Mouse (Mus musculus): ENCODE measurements around the gene Rhno1.

The Rhno1 gene

DNA sequence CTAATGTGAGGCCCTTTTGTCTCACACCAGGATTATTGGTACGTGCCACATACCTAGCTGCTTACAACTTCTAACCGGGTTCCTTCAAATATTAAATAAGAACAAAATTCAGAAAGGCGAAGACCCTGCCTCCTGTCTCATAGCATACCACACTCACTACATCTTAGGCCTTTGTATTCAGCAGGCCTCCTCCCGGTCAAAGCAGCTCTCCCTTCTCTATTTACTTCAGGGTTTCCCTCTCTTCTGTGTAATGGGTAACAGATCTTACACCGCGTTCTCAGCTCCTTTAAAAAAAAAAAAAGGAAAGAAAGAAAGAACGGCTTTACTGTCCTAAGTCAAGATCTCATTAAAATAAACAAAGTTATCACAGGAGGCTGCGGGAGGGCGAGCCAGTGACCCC lies 810 bp downstream of the Rhno1 start:
- DNase-seq, result no peak

DNA sequence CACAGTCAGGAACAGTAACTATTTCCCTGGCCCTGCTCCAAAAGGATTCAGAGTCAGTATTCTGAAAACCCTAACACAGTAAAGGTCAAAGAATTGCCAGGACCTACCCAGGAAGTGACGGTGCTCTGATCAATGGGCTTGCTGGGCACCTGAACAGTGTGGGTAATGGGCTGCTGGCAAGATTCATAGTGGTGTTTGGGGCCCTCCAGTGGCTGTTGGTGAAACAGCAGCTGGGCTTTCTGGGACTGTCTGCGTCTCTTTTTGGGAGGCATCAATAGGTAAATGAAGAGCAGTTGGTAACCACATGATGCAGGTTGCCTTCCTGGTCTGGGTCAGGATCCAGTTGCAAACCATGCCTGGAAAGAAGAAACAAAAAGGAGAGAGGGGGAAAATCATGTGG lies 3.7 kb downstream of the Rhno1 start:
- DNase-seq, result peak; percentile 73

DNA sequence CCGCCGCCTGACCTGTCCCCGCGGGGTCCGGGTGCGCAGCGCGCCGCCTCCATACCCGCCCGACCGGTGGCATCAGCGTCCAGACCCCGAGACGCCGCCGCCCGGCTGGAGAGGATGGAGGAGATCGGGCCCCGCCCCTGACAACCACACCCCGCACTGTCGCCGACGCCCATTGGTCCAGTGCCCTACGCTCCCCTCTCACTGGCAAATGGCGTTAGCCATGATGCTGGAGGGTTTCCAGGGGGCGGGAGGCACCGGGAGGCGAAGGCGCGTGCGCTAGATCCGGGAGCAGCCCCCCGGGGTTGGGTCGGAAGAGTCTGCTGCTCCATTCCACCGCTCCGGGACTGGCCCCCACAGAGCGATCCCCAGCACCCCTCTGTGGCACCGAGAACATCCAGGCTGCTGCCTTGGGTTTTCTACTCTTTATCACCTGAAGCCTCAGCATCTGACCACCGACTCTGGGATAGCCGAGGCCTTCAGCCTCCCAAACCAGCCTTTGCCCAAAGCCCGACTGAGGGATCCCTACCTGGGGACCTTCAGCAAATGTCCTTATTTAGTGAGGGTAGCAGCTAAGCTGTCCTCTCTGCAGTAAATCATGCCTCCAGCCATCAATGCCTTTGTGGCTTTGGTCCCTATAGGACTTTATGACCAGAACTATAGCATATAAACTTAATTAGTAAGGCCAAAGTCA lies 6.8 kb downstream of the Rhno1 start, which contains the start of gene Tulp3:
Gene Tulp3, minus strand, starts transcription at position 126 of the 691 bp plus-strand sequence.
- peak; percentile 99 for DNase-seq

DNA sequence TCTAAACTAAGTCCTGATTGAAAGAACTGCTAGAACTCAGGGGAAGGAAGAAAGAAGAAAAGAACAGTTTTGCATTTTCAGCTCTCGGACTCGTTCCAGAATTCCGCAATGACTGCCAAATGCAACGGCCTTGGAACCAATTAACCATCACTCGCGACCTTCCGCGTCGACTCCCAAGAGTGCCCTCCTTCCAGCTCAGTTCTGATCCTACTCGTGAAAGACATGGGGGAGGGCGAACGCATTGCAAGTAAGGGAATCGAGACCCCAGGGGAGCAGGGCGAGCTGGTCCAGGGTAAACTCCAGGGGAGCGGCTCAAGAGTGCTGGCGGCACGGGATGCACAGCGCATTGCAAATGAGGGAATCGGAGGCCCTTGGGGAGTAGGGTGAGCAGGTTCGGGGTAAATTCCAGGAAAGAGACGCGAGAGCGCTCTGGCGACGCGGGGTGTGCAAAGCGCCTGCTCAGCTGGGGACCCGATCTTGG lies 7.5 kb downstream of the Rhno1 start:
- no peak for DNase-seq

DNA sequence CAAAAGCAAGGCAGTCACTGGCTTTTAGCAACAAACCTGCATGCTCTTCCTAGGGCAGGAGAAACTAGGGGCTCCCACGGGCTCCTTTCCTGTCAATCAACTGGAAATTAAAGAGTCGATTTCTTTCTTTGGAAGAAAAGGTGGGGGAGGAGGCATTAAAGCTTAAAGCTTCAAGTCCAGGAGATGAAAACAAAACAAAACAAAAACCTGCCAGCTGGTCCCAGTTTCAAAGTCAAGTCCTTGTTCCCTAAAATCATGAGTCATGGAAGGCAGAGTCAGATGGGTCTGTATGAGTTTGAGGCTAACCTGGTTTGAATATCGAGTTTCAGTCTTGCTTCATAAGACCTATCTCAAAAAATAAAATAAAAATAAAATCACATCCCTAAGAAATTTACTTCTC lies 8.6 kb downstream of the Rhno1 start:
- no peak for DNase-seq

DNA sequence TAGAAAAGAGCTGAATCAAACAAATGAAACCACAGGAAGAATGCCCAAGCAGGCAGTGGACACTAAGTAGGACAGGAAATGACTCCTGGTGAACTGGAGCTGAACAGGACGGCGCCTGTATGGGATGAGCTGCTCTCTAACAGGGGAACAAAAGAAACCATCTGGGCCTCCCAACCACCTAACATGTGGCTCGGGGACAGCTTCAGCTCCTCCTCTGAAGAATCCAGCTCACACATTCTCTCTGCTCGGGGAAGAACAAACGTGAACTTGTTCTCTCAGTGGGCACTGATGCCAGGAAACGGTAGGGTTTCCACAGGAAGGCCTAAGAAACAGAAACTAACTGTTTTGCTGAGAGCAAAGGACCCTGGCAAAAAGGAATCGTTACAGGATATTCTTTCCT lies 13.0 kb downstream of the Rhno1 start:
- no peak for DNase-seq

DNA sequence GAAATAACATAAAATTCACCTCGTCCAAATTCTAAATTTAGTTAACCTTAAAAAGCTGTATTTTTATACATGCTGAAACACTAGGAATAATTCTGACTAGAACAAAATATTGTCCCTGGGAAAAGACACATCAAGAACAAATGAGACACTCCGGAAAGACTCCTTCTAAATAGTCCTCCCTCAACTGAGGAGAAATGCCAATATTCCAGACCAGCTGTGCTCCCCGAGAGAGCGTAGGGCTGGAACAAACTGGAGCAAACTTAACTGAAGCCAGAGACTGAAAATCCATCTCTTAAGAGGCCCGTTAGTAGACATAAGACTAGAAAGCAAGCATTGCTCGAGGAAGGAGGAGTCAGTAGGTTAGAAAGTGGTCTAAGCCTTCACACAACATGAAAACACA lies 15.9 kb downstream of the Rhno1 start:
- no peak for DNase-seq

DNA sequence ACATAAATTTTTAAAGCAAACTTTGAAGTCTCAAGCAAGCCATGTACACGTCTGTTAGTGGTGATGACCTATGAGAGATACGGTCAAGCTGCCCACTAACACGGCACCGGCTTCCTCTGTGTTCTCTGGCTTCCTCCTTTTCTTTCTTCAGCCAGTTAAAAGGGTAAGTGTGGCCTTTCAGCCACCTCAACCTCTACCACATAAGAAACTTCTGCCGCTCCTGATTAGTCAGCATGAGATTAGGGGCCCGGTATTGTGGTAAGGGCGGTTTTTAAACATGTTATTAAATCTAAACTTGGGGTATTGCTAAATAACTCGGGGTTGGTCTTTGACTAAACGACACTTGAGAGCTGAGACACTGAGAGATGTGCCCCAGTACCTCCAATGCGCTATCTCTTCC lies 17.1 kb downstream of the Rhno1 start:
- DNase-seq, result no peak

DNA sequence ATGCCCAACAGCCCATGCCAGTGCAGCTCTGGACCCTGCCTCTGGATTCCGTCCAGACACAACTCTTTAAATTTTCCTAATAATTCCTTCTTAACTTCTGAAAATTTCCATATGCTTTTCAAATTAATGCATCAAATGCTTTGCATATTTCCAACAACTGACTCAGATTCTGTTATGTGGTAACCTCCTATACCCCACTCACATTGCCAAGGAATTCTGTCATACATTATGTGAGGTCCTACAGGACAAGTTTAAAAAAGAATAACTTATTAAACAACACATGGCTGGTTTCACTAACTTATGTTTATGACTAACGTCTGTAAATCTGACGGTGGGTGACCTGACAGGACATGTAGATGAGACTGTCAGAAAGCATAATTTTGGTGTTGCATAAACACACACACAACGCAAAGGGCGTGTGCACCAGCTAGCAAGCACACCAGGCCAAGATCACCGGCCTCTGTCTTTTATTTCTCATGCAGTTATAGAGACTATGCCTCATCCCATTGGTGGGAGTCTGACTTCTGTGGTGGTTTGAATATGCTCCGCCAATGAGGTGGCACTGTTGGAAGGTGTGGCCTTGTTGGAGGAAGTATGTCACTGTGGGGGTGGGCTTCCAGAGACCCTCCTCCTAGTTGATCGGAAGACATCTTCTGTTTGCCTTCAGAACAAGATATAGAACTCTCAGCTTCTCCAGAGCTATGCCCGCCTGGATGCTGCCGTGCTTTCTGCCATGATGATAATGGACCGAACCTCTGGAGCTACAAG lies 20.6 kb downstream of the Rhno1 start:
- no peak for DNase-seq

DNA sequence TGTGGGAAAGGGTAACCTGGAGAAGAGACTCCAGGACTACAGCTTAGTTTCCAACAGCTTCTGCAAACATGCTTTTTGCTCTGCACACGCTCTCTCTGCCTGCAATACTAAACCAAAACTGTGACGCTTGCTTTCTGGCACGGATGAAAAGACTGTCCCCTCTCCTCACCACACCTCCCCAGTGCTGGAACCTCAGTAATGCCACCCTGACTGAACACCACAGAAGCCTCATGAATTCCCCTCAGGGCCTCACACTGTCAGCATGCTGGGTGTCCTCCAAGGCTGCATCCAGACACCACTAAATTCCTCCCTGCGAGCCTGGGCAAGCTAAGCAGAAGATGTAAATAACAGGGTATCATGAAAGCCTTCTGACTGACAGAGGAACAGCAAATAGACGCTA lies 23.8 kb downstream of the Rhno1 start:
- DNase-seq, result no peak

DNA sequence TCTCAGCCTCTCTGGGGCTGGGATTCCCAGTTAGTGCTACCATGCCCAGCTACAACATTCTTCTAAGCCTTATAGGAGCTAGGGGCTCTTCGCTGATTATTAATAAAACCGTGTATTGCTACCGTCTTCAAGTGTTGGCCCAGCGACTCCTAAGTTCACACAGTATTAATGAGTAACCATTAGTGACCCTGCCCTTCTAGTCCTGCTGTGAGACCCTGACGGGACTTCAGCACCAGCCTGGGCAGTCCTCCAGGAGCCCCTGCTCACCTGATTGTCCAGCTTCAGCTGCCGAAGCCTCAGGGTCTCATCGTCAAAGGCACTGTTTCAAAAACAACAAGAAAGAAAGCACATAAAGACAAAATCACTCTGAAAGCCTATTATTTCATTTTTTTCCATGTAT lies 25.2 kb downstream of the Rhno1 start:
- DNase-seq, result no peak

DNA sequence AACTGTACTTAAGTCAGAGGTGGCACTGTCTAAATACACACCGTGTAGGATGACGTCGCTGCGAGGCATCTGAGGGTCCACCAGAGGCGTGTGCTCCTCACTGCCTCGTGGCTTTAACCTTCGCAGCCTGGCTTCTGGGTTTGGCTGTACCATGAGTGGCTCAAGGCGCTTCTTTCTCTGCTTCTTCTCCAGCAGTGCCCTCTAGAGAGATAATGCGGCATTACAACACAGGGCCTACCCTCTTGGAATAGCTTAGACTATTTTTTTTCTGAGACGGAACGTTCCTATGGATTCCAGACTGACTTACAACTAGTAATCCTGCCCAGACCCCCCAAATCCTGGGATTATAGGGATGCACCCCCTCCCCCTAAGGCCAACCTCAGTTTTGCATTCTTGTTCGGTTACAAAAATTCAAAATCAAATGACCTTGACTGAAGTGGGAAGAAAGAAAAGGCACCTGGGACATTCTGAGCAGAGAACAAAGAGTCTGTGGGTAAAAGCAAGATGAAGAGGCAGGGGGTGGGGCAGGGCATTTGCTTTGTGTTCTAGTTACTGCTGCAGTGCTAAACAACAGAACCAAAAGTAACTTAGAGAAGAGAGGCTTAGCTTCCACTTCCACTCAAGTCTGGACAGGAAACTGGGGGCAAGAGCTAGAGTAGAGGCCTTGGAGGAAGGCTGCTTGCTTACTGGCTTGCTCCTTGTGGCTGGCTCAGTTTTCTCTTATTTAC lies 28.1 kb downstream of the Rhno1 start:
- peak; percentile 80 for DNase-seq

DNA sequence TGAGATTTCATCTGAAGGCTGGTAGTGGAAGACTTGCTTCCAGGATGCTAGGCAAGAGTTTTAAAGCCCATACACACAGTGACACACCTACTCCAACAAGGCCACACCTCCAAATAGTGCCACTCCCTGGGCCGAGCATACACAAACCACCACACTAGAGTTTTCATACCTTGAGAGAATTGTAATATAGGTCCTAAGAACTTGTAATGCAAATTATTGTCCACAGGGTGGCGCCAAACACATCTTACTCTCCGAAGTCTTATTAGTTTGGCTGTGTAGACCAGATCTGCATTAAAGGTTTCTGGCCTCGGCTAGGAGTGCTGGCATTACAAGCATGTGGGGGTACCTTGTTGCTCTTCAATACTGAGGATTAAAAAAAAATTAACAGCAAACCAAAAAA lies 44.4 kb downstream of the Rhno1 start:
- DNase-seq, result peak; percentile 55

DNA sequence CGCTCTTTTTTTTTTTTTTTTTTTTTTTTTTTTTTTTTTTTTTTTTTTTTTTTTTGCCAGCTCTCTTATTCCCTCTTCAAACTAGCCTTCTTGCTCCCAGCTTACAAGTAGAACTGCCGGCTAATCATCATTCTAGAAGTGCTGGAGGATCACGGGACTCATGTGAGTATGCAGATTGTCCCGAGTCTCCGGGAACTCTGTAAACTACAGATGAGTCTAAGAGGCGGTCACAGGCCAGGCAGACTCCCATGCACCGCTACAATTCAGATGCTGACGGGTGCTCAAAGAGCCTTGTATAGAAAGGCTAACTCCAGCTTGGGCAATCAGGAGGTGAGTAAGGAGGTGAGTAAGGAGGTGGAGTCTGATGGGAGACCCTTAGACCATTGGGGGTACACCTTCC lies 47.1 kb downstream of the Rhno1 start:
- no peak for DNase-seq

DNA sequence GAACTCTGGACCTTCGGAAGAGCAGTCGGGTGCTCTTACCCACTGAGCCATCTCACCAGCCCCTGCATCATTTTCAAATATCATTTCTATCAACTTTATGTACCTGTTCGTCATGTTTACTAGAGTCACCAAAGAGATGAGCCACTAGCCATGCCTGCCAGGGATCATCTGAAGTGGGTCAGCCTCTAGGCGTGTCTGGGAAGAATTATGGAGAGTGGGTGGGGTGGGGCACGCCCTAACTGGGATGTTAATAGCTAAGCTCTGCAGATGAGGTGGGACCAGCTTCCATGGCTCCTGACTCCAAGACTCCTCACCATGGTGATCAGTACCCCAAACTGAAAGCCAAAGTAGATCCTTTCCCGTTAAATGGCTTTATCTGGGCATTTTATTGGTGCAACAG lies 47.9 kb downstream of the Rhno1 start:
- no peak for DNase-seq

DNA sequence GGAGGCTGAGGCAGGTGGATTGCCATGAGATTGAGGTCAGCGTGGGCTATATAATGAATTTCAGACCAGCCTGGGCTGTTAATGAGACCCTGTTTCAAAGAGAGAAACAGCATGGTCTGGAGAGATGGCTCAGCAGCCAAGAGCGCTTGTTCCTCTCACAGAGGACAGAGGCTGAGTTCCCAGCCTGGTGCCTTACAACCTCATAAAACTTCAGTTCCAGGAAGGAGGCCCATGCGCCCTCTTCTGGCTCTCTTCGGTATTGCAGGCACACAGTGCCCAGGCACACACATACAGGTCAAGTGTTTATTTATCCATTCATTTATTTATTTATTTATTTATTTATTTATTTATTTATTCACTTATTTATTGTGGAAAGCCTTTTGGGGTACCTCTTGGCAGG lies 54.4 kb downstream of the Rhno1 start:
- DNase-seq, result peak; percentile 64

All from right cerebral cortex, postnatal 4 days (tissue).